Mouse (Mus musculus) C2C12 (cell line): ENCODE data around the gene Hnrnpu. TPM values are rescaled to one million over a fixed set of nuclear protein-coding genes. Genes with fewer than 3 reads are reported as not detected.

Experiments used
- H3K27me3 ChIP-seq: one replicate; pipeline ENCODE4 v1.6.1; 2011; ENCODE audit not compliant: control insufficient read depth, insufficient read depth, insufficient read length
- H3K36me3 ChIP-seq: one replicate; pipeline ENCODE4 v1.6.1; 2011; ENCODE audit not compliant: control insufficient read depth, insufficient read depth
- H3K4me3 ChIP-seq: one replicate; pipeline ENCODE4 v1.5.1; 2011; ENCODE audit warnings: mild to moderate bottlenecking, control low read depth; ENCODE audit not compliant: poor library complexity, insufficient read depth, severe bottlenecking
- H3K79me2 ChIP-seq: one replicate; pipeline ENCODE4 v1.6.1; 2011; ENCODE audit not compliant: control insufficient read depth, insufficient read depth
- H3K79me3 ChIP-seq: one replicate; pipeline ENCODE4 v1.6.1; 2011; ENCODE audit warnings: low read depth, control low read depth
- H3ac ChIP-seq: one replicate; pipeline ENCODE3; 2011; ENCODE audit warnings: low read depth; ENCODE audit not compliant: control insufficient read depth, insufficient read length
- CEBPB ChIP-seq: IDR thresholded peaks from one replicate; pipeline ENCODE4 v1.6.1; 2011; ENCODE audit warnings: low read depth, mild to moderate bottlenecking, control low read depth, moderate library complexity
- CTCF ChIP-seq: IDR thresholded peaks from one replicate; pipeline ENCODE4 v1.5.1; 2011; ENCODE audit not compliant: control insufficient read depth, insufficient read depth, insufficient read length
- FOSL1 ChIP-seq: IDR thresholded peaks from one replicate; pipeline ENCODE4 v1.8.0; 2011; ENCODE audit warnings: mild to moderate bottlenecking, low read length; ENCODE audit not compliant: poor library complexity, insufficient read depth, severe bottlenecking
- MAX ChIP-seq: IDR thresholded peaks from one replicate; pipeline ENCODE4 v1.6.1; 2011; ENCODE audit warnings: mild to moderate bottlenecking, control low read depth
- MYOD1 ChIP-seq: IDR thresholded peaks from one replicate; pipeline ENCODE4 v1.6.1; 2011; ENCODE audit warnings: low read depth; ENCODE audit not compliant: control insufficient read depth, insufficient read length
- MYOG ChIP-seq: IDR thresholded peaks from one replicate; pipeline ENCODE4 v1.6.1; 2011; ENCODE audit not compliant: control insufficient read depth, insufficient read length; ENCODE audit errors: extremely low read depth
- USF1 ChIP-seq: IDR thresholded peaks from one replicate; pipeline ENCODE4 v1.6.1; 2011; ENCODE audit warnings: low read depth, mild to moderate bottlenecking, control low read depth, moderate library complexity
- long read RNA-seq, 2 experiments: library from polyadenylated mRNA; unstranded; transcript quantifications; one replicate each; pipeline ENCODE4 v2.0.0; 2019 to 2020
- polyA plus RNA-seq: library from polyadenylated mRNA; unstranded; fragments of >200 nt; fragmentation: generic; extraction: Trizol; gene quantifications from one replicate; pipeline ENCODE4 v1.2.1, GENCODE M21; 2012; ENCODE audit warnings: missing spikeins

The Hnrnpu gene
- polyA plus RNA-seq, result 169 TPM
- long read RNA-seq, experiment 1, full-length matches to known transcripts, result 171 of 222 reads
- long read RNA-seq, experiment 1, partial matches to known transcripts, result 32 of 222 reads
- long read RNA-seq, experiment 1, other reads (novel, unspliced or antisense), result 19 of 222 reads
- long read RNA-seq, experiment 2, full-length matches to known transcripts, result 1,145 of 1,261 reads
- long read RNA-seq, experiment 2, partial matches to known transcripts, result 78 of 1,261 reads
- long read RNA-seq, experiment 2, other reads (novel, unspliced or antisense), result 38 of 1,261 reads

GRCm38 (mm10) chr1:178337551-178338317 lies at the start of gene Hnrnpu:
Hnrnpu (minus strand) TSS chr1:178337797.
- H3K79me3 ChIP-seq, result peaks cover 44% of the 10 kb centered on the region
- no peaks in the 10 kb centered on the region for H3K27me3 ChIP-seq
- no peak for TF ChIP-seq MYOG
- TF ChIP-seq CTCF, result no peak
- TF ChIP-seq USF1, result no peak
- TF ChIP-seq CEBPB, result no peak
- no peak for TF ChIP-seq MYOD1
- peak; percentile 47 for TF ChIP-seq MAX
- H3K36me3 ChIP-seq, result peaks cover 35% of the 10 kb centered on the region
- peak within 1 kb of the TSS; percentile 95 for H3ac ChIP-seq
- H3K79me2 ChIP-seq, result peaks cover 62% of the 10 kb centered on the region
- H3K4me3 ChIP-seq, result peak within 1 kb of the TSS; percentile 100

GRCm38 (mm10) chr1:178382165-178382564 lies 44.6 kb upstream of the Hnrnpu start:
- H3K4me3 ChIP-seq, result no peak overlapping the region
- H3K36me3 ChIP-seq, result no peaks in the 10 kb centered on the region
- no peaks in the 10 kb centered on the region for H3K79me2 ChIP-seq
- H3ac ChIP-seq, result no peak overlapping the region
- no peaks in the 10 kb centered on the region for H3K79me3 ChIP-seq
- no peaks in the 10 kb centered on the region for H3K27me3 ChIP-seq
- no peak for TF ChIP-seq MAX
- no peak for TF ChIP-seq MYOD1
- TF ChIP-seq USF1, result no peak
- TF ChIP-seq FOSL1, result no peak
- no peak for TF ChIP-seq CTCF
- TF ChIP-seq MYOG, result no peak
- no peak for TF ChIP-seq CEBPB

- H3K79me2 ChIP-seq, result no peaks in the 10 kb centered on the region
- no peaks in the 10 kb centered on the region for H3K36me3 ChIP-seq
- no peak overlapping the region for H3K4me3 ChIP-seq
- no peaks in the 10 kb centered on the region for H3K27me3 ChIP-seq
- TF ChIP-seq FOSL1 (no peak), USF1 (no peak)
- no peaks in the 10 kb centered on the region for H3K79me3 ChIP-seq
- H3ac ChIP-seq, result no peak overlapping the region
Measured at GRCm38 (mm10) chr1:178379224-178379623, 41.6 kb upstream of the Hnrnpu start.

- Histone ChIP-seq H3K4me3 (no peak overlapping the region), H3K36me3 (no peaks in the 10 kb centered on the region), H3K79me3 (no peaks in the 10 kb centered on the region), H3ac (no peak overlapping the region), H3K27me3 (no peaks in the 10 kb centered on the region), H3K79me2 (no peaks in the 10 kb centered on the region)
- TF ChIP-seq CEBPB (no peak), MYOD1 (no peak), MAX (no peak), USF1 (no peak), MYOG (no peak), CTCF (no peak)
Measured at GRCm38 (mm10) chr1:178378115-178378514, 40.5 kb upstream of the Hnrnpu start.

GRCm38 (mm10) chr1:178376907-178377306 lies 39.3 kb upstream of the Hnrnpu start:
- no peaks in the 10 kb centered on the region for H3K36me3 ChIP-seq
- no peak overlapping the region for H3K4me3 ChIP-seq
- H3K79me2 ChIP-seq, result no peaks in the 10 kb centered on the region
- TF ChIP-seq FOSL1 (no peak), USF1 (no peak), MYOD1 (no peak), MAX (no peak), MYOG (no peak), CTCF (no peak), CEBPB (no peak)
- H3K27me3 ChIP-seq, result no peaks in the 10 kb centered on the region
- no peak overlapping the region for H3ac ChIP-seq
- no peaks in the 10 kb centered on the region for H3K79me3 ChIP-seq

GRCm38 (mm10) chr1:178376061-178376460 lies 38.5 kb upstream of the Hnrnpu start:
- TF ChIP-seq CEBPB (no peak), MYOG (no peak)
- Histone ChIP-seq H3K27me3 (no peaks in the 10 kb centered on the region), H3K79me3 (no peaks in the 10 kb centered on the region), H3K36me3 (no peaks in the 10 kb centered on the region), H3K79me2 (no peaks in the 10 kb centered on the region), H3K4me3 (no peak overlapping the region), H3ac (no peak overlapping the region)
